Mouse (Mus musculus): Measurements from ENCODE around the gene Mydgf. TPM values are rescaled to one million over a fixed set of nuclear protein-coding genes. Genes with fewer than 3 reads are reported as not detected.
A peak's percentile ranks its signal among the peaks of the same experiment; 100 is the strongest.

Mydgf gene
- polyA plus RNA-seq, 1 experiment: 27.5 TPM

GRCm38 (mm10) chr17:56218377-56219191 is 34.9 kb upstream of the Mydgf start, which contains the start of gene Dpp9:
Gene Dpp9 (minus strand): TSS chr17:56218905.
- peaks cover 7% of the 10 kb centered on the region; the same call in 1 of the 2 replicates for H3K4me1 ChIP-seq (ENCODE audit: control insufficient read depth, insufficient read depth, insufficient read length)
- under 1% methylated on average over 76 of the region's 78 CpGs for WGBS
- peak; percentile 81 to 84 for DNase-seq (ENCODE audit: low read depth in 1 of 2, low spot score in 2 of 2)
- no peaks in the 10 kb centered on the region for H3K27me3 ChIP-seq (ENCODE audit: control insufficient read depth, insufficient read depth, low read length)
- H3K4me3 ChIP-seq (ENCODE audit: extremely low read depth, insufficient read depth, insufficient read length): peak within 1 kb of the TSS; percentile 53
- H3K36me3 ChIP-seq (ENCODE audit: control insufficient read depth, insufficient read depth, low read length): no peaks in the 10 kb centered on the region
- peak within 1 kb of the TSS; percentile 71 for H3K27ac ChIP-seq (ENCODE audit: insufficient read depth, low read length)
- peak; percentile 10; the same call in 1 of the 2 replicates for TF ChIP-seq CTCF (IDR thresholded peaks at IDR 0.05; ENCODE audit: extremely low read depth, insufficient read depth, insufficient read length, insufficient replicate concordance)
- TF ChIP-seq POLR2A (IDR thresholded peaks at IDR 0.05; ENCODE audit: low read depth, low read length): no peak; the same call in 1 of the 2 replicates

- DNase-seq (ENCODE audit: low read depth in 1 of 2, low spot score in 2 of 2): no peak
- 83% methylated on average over 13 of the region's 13 CpGs for WGBS
- Histone ChIP-seq H3K4me1 (ENCODE audit: control insufficient read depth, insufficient read depth, insufficient read length) (peaks cover 10% of the 10 kb centered on the region; the same call in 1 of the 2 replicates), H3K36me3 (ENCODE audit: control insufficient read depth, insufficient read depth, low read length) (no peaks in the 10 kb centered on the region), H3K4me3 (ENCODE audit: extremely low read depth, insufficient read depth, insufficient read length) (no peak overlapping the region), H3K27me3 (ENCODE audit: control insufficient read depth, insufficient read depth, low read length) (no peaks in the 10 kb centered on the region), H3K27ac (ENCODE audit: insufficient read depth, low read length) (0 out of 2 replicates have a peak overlapping the region, but pooled peaks have one; percentile 71)
- no peak for TF ChIP-seq POLR2A (IDR thresholded peaks at IDR 0.05; ENCODE audit: low read depth, low read length)
- TF ChIP-seq CTCF (IDR thresholded peaks at IDR 0.05; ENCODE audit: extremely low read depth, insufficient read depth, insufficient read length, insufficient replicate concordance): no peak
Measured at GRCm38 (mm10) chr17:56217670-56218069, 34.0 kb upstream of the Mydgf start.

- peaks cover 7% of the 10 kb centered on the region for H3K36me3 ChIP-seq (ENCODE audit: control insufficient read depth, insufficient read depth, low read length)
- DNase-seq (ENCODE audit: low read depth in 1 of 2, low spot score in 2 of 2): no peak
- TF ChIP-seq POLR2A (IDR thresholded peaks at IDR 0.05; ENCODE audit: low read depth, low read length): no peak
- no peak for TF ChIP-seq CTCF (IDR thresholded peaks at IDR 0.05; ENCODE audit: extremely low read depth, insufficient read depth, insufficient read length, insufficient replicate concordance)
- H3K27me3 ChIP-seq (ENCODE audit: control insufficient read depth, insufficient read depth, low read length): no peaks in the 10 kb centered on the region
- H3K4me3 ChIP-seq (ENCODE audit: extremely low read depth, insufficient read depth, insufficient read length): no peak overlapping the region
- H3K27ac ChIP-seq (ENCODE audit: insufficient read depth, low read length): no peak overlapping the region
- H3K4me1 ChIP-seq (ENCODE audit: control insufficient read depth, insufficient read depth, insufficient read length): peaks cover 9% of the 10 kb centered on the region; the same call in 1 of the 2 replicates
- WGBS: 87% methylated on average over 1 of the region's 1 CpGs
Measured at GRCm38 (mm10) chr17:56214229-56214628, 30.5 kb upstream of the Mydgf start.

- Histone ChIP-seq H3K36me3 (ENCODE audit: control insufficient read depth, insufficient read depth, low read length) (peaks cover 10% of the 10 kb centered on the region), H3K4me3 (ENCODE audit: extremely low read depth, insufficient read depth, insufficient read length) (no peak overlapping the region), H3K27ac (ENCODE audit: insufficient read depth, low read length) (no peak overlapping the region), H3K27me3 (ENCODE audit: control insufficient read depth, insufficient read depth, low read length) (no peaks in the 10 kb centered on the region), H3K4me1 (ENCODE audit: control insufficient read depth, insufficient read depth, insufficient read length) (0 out of 2 replicates have a peak, but pooled peaks cover 3% of the 10 kb centered on the region)
- DNase-seq (ENCODE audit: low read depth in 1 of 2, low spot score in 2 of 2): no peak
- TF ChIP-seq POLR2A (IDR thresholded peaks at IDR 0.05; ENCODE audit: low read depth, low read length): no peak
- no peak for TF ChIP-seq CTCF (IDR thresholded peaks at IDR 0.05; ENCODE audit: extremely low read depth, insufficient read depth, insufficient read length, insufficient replicate concordance)
- 21% methylated on average over 6 of the region's 6 CpGs for WGBS
Measured at GRCm38 (mm10) chr17:56212676-56213075, 29.0 kb upstream of the Mydgf start.

- 0 out of 2 replicates have a peak, but pooled peaks cover 3% of the 10 kb centered on the region for H3K4me1 ChIP-seq (ENCODE audit: control insufficient read depth, insufficient read depth, insufficient read length)
- TF ChIP-seq POLR2A (IDR thresholded peaks at IDR 0.05; ENCODE audit: low read depth, low read length) (no peak), CTCF (IDR thresholded peaks at IDR 0.05; ENCODE audit: extremely low read depth, insufficient read depth, insufficient read length, insufficient replicate concordance) (no peak)
- peaks cover 10% of the 10 kb centered on the region for H3K36me3 ChIP-seq (ENCODE audit: control insufficient read depth, insufficient read depth, low read length)
- no peak overlapping the region for H3K4me3 ChIP-seq (ENCODE audit: extremely low read depth, insufficient read depth, insufficient read length)
- H3K27ac ChIP-seq (ENCODE audit: insufficient read depth, low read length): no peak overlapping the region
- H3K27me3 ChIP-seq (ENCODE audit: control insufficient read depth, insufficient read depth, low read length): no peaks in the 10 kb centered on the region
- WGBS: 98% methylated on average over 2 of the region's 2 CpGs
- DNase-seq (ENCODE audit: low read depth in 1 of 2, low spot score in 2 of 2): no peak
Measured at GRCm38 (mm10) chr17:56211090-56211489, 27.4 kb upstream of the Mydgf start.

- no peak for TF ChIP-seq CTCF (IDR thresholded peaks at IDR 0.05; ENCODE audit: extremely low read depth, insufficient read depth, insufficient read length, insufficient replicate concordance)
- TF ChIP-seq POLR2A (IDR thresholded peaks at IDR 0.05; ENCODE audit: low read depth, low read length): no peak
- WGBS: 89% methylated on average over 3 of the region's 3 CpGs
- Histone ChIP-seq H3K27me3 (ENCODE audit: control insufficient read depth, insufficient read depth, low read length) (no peaks in the 10 kb centered on the region), H3K36me3 (ENCODE audit: control insufficient read depth, insufficient read depth, low read length) (peaks cover 28% of the 10 kb centered on the region), H3K27ac (ENCODE audit: insufficient read depth, low read length) (no peak overlapping the region), H3K4me1 (ENCODE audit: control insufficient read depth, insufficient read depth, insufficient read length) (0 out of 2 replicates have a peak, but pooled peaks cover 3% of the 10 kb centered on the region), H3K4me3 (ENCODE audit: extremely low read depth, insufficient read depth, insufficient read length) (no peak overlapping the region)
- no peak for DNase-seq (ENCODE audit: low read depth in 1 of 2, low spot score in 2 of 2)
Measured at GRCm38 (mm10) chr17:56208821-56209220, 25.1 kb upstream of the Mydgf start.
